Mouse (Mus musculus) bone marrow, adult 2 months (tissue): ENCODE results near the gene Pnpla1.

Experiments
- CTCF ChIP-seq: fragments of 200-500 bp; IDR thresholded peaks from 2 replicates; pipeline ENCODE4 v1.5.1; 2011; ENCODE audit warnings: low read length, control low read depth; ENCODE audit not compliant: control insufficient read depth, insufficient read depth
- POLR2A ChIP-seq: fragments of 200-500 bp; IDR thresholded peaks from 2 replicates; pipeline ENCODE4 v1.6.1; 2011; ENCODE audit warnings: low read depth, mild to moderate bottlenecking, control low read depth, low read length, borderline replicate concordance; ENCODE audit not compliant: control insufficient read depth

DNA sequence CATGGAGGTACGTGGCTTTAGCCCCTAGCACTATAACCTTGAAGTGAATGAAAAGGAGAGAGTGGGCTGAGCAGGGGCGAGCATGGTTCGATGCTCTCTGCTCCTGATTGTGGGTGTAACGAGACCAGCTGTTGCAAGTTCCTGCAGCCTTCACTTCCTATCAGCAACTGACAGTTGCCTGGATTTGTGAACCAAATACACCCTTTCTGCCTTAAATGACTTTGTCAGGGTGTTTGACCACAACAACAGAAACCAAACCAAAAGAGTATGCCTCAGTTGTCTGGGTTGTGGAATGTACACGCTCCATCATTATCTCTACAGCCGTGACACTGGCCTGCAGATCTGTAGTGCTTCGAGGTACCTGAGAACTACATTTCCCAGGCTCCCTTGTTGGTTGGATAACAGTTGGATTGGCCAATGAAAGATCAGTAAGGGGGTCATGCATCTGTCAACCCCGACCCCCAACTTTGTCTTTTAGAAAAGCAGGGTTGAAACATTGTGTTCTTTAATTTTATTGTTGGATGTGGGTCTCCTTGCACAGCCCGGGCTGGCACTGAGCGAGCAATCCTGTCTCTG lies 25.8 kb downstream of the Pnpla1 start:
- TF ChIP-seq POLR2A, result no peak
- TF ChIP-seq CTCF, result no peak
